Mouse (Mus musculus) adrenal gland, postnatal 14 days (tissue): ENCODE data around the gene Abcg4. TPM values are rescaled to one million over a fixed set of nuclear protein-coding genes. Genes with fewer than 3 reads are reported as not detected.
"Not testable (repeated sequence)": the region's sequence is repeated elsewhere in the genome, so short reads cannot be mapped to it uniquely, and the experiment has no call there.

Experiments
- DNase-seq: peaks from one replicate; pipeline ENCODE4 v3.0.0; 2021; ENCODE audit warnings: mixed read lengths
- long read RNA-seq, 2 experiments: library from polyadenylated mRNA; stranded (forward); transcript quantifications; one replicate each; pipeline ENCODE4 v2.0.0; 2021
- total RNA-seq: library from RNA; stranded (reverse); gene quantifications from 2 replicates; pipeline ENCODE4 v1.2.3, GENCODE M21; 2021

Abcg4 gene
- total RNA-seq, result 19.0 and 28.8 TPM in 2 replicates
- long read RNA-seq, experiment 1, transcript Abcg4-208 (15 exons, 3,999 nt), result major isoform, 7 of 16 reads
- long read RNA-seq, experiment 1, partial matches to known transcripts, result 2 of 16 reads
- long read RNA-seq, experiment 1, other reads (novel, unspliced or antisense), result 6 of 16 reads
- long read RNA-seq, experiment 2, transcript Abcg4-208 (15 exons, 3,999 nt), result major isoform, 8 of 11 reads
- long read RNA-seq, experiment 2, partial matches to known transcripts, result 0 of 11 reads
- long read RNA-seq, experiment 2, other reads (novel, unspliced or antisense), result 2 of 11 reads

DNA sequence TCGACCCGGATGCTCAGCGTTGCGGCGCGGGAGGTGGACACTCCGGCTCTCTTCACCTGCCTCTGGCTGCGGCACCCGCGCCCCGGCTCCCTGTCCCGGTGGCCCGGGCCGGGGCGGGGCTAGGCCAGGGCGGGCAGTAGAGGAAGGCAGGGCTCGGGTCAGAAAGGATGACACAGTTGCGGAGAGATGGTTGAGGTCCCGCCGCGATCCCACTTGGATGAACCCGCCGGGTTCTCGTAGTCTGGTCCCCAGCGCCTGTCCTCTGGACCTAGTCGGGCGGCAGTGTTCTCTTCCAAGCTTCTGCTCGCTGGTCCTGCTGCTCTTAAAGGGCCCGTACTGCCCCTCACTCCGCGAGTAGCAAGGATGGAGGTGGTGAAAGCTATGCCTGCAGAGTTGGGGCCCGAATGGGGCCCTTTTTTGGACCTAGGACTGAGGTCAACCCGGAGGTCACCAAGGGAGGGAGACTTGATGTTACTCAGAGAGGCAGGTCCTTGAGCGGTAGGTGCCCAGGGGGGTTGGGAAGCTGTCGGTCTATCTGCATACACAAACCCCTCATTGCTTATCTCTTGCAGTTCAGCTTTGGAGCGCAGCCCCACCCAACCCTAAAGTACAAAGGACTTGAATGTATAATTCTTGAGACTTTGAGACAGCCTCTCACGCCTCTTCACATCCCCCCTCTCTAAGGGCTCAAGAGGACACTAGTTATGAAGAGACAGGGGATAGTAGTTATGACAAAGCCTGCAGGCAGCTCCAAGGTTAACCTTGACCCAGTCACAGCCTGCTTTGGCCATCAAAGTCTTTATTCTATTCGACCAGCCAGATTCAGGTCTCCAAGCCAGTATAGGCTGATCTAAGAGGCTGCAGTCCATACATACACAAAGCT is at the start of gene Abcg4:
Gene Abcg4 (minus strand): TSS at position 540 of the 883 bp plus-strand sequence.
- DNase-seq, result peak; percentile 62

DNA sequence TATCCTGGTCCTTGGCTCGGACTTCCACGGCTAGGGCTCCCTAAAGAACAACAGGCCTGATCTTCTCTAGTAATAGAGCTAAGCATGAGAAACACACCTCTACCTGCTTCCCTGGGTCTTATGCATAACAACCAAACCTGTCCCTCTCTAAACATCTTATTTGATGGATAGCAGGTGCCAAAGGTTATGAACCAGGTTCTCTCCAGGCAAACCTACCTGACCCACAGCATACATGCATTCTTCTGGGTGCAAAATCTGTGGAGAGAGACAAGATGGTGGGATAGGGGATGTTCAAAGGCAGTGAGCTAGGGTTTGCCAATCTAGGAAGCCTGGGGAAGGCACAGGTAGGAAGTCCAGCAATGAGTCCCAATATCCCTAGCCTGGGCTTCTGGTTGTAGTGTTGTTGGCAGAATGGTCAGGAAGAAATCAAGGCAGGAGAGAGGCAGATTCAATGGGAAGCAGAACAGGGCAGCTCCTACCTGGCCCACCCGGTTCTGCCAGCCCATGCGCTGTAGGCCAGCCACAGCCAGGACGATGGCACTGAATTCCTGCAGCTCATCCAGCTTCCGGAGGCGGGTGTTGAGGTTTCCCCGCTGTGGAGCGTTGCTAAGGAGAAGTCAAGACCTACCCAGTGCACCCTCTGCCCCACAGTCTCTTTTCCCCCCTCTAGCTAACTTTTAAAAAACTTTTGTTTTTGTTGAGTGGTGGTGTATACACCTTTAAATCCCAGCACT is 49.2 kb upstream of the Abcg4 start:
- DNase-seq, result no peak

DNA sequence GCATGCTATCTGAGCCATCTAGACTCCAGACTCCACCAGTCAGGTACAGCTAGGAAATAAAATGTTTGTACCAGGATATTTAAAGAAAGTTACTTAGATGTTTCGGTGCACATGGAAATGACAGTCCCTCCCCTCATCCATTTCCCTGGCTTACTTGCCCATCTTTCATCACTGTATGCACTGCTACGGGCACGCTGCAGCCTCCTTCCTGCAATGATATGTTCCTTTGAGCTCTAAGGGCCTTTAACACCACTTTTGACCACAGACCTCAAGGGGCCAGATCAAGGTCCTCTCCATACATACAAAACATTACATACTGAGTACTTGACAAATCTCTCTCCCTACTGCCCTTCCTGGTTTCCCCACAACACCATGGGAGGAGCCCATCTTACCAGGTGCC is 48.5 kb upstream of the Abcg4 start:
- DNase-seq, result no peak

DNA sequence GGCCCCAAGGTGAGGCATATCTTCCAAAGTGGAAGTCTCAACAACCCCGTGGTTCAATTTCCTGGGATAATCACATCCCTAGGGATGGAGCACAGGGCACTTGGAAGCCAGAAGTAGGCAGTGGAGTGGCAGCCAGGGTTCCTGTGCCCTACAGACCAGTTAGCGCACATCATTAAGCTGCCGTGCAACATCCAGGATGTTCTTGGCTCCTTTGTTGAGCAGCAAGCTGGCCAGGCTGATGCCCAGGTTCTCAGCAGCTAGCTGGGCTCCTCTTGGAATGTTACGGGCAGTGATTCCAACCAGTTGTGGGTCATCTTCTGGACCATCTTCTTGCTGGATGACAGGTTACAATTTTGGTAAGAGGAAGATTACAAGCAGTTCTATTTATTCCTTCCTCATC is 48.1 kb upstream of the Abcg4 start:
- not testable (repeated sequence) for DNase-seq

DNA sequence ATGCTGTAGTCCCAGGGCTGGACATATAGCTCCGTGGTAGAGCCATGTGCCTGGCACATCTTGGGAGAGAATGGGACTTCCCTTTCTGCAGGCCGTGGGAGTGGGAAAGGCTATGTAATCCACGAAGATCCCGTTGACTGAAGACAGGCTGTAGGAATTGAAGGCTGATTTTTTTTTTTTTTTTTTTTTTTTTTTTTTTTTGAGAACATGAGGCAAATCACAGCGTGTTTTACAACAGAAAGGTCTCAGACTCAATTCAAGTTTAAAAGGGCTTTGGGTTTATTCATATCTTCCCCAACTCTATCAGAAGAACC is 47.6 kb upstream of the Abcg4 start:
- no peak for DNase-seq

DNA sequence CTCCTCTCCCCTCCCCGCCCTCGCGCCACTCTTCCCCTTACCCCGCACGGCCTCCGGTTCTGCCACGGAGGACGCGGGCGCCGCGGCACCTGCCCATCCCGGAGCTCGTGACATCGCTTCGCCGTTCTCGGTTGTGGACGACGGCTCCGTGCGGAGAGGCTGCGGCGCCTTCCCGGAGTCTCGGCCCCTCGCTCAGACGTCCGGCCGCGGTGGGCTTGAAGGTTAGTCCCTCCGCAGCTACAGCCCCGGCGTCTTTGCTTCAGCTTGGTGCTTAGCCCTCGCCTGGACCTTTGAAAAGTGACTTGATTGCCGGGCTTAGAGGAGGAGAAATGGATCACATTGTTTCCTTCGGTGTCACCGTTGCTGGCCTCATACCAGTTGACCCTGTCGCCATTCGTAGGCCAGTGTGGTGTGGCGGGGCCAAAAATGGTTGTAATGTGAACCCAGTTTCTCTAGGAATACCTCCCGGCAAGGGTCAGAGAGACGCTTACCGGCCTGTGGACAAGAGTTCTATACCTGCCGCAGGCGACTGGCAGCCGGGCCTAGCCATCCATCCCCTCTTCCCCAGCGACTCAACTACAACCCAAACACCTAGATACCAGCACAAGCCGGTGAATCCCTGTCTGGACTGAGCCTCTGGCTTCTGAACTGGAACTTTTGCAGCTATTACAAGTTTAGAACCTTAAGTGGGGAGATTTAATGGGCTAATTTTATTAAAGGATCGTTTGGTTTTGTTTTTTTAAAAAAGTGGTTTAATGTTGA is 47.1 kb upstream of the Abcg4 start:
- peak; percentile 59 for DNase-seq

DNA sequence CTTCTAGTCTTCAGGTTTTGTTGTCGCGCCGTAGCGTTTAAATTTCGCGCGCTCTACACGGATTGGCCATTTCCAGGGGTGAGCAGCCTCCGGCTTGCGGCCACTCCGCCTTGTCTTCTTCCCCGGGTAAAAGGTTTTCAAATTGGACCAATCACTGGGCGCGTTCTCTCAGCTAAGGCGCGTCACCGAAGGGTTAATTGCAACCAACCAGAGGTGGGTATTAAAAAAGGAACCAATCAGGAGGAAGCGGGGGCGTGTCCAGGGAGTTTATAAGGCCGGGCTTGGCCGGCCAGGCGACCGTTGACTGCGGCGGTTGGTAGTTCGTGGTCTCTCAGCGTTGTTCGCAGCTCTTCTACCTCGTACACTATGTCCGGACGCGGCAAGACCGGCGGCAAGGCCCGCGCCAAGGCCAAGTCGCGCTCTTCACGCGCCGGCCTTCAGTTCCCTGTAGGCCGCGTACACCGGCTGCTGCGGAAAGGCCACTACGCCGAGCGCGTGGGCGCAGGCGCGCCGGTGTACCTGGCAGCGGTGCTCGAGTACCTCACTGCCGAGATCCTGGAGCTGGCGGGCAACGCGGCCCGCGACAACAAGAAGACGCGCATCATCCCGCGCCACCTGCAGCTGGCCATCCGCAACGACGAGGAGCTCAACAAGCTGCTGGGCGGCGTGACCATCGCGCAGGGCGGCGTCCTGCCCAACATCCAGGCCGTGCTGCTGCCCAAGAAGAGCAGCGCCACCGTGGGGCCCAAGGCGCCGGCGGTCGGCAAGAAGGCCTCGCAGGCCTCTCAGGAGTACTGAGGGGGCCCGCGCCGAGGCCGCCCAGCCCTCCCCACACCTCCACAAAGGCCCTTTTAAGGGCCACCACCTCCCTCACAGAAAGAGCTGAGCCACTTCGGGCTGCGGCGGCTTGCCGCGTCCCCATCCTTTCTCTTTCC is 46.2 kb upstream of the Abcg4 start, which contains the start of gene H2afx:
Gene H2afx (plus strand): TSS at position 299 of the 935 bp plus-strand sequence.
- DNase-seq, result peak; percentile 99

DNA sequence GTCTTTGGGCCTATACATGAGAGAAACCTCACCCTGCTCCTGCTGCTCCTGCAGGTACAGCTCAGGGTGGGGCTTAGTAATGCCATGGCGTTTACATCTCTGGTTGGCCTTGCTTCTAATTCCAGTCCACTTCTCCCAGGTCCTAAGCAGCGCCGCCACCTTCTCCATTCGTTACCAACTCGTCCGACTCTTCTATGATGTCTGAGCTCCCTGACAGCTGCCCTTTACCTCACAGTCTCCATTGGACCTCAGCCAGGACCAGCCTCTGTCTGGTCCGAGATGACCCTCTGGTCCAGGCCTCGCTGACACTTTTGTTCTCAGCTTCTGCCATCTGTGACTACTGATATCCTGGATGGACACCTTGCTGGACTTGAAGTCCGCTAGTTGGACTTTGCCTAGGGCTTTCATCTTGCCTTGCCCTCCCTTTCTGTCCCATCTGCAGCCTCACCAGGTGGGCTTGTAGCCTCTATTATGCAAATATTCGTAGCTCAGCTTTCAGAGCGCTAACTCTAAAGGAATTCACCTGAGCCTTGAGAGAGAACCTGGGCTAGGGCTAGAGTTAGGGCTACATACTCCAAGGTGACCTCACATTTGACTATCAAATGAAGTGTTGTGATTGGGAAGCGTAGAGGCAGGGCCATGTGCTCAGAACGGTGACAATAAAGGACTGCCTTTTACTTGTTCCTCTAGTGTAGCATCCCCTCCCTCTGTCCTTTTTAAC is 44.7 kb upstream of the Abcg4 start:
- DNase-seq, result no peak

DNA sequence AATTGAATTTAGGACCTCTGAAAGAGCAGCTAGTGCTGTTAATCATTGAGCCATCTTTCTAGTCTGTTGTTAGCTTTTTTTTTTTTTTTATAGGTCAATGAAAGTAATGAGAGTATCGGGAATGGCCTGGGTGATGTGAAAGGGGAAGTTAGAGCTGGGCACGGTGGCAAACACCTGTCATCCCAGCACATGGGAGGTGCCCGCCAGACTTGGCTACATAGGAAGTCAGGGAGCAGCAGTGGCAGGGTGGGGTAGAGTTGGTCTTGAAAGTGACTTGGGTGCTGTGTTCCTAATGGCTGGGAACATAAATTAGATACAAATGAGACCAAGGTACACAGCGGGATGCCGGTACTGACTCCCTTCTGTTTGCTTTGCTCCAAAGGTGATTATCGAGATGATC is 42.3 kb upstream of the Abcg4 start:
- DNase-seq, result no peak

DNA sequence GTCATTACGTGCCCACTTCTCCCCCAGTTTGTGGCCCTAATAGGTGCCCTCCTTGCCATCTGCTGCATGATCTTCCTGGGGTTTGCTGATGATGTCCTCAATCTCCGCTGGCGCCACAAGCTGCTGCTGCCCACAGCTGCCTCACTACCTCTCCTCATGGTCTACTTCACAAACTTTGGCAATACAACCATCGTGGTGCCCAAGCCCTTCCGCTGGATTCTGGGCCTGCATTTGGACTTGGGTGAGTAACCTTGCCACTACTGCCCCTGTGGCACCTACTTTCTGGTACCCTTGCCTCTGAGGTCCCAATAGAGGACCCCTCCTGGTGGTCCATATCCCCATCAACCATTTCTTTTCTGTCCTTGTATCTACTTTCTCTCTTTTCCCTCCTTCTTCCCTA is 39.5 kb upstream of the Abcg4 start:
- DNase-seq, result no peak

DNA sequence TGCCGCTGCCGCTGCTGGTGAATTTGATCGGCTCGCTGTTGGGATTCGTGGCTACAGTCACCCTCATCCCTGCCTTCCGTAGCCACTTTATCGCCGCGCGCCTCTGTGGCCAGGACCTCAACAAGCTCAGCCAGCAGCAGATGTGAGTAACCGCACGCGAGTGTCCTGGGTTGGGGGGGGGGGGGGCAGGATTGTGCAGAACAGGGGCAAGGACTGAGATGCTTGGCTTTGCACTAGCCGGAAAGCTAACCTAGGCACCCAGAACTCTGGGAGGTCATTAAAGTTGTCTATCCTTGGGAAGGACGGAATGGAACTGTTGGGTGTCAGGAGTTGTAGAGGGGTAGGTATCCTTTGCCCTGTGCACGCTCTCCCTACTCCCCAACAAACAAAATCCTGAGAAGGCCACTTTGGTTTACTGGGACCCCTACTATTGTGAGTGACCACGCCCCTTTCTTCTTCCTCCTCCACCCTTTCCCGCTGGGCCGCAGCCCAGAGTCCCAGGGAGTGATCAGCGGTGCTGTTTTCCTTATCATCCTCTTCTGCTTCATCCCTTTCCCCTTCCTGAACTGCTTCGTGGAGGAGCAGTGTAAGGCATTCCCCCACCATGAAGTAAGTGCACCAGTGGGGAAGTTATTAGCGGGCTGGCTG is 38.8 kb upstream of the Abcg4 start:
- DNase-seq, result peak; percentile 42

DNA sequence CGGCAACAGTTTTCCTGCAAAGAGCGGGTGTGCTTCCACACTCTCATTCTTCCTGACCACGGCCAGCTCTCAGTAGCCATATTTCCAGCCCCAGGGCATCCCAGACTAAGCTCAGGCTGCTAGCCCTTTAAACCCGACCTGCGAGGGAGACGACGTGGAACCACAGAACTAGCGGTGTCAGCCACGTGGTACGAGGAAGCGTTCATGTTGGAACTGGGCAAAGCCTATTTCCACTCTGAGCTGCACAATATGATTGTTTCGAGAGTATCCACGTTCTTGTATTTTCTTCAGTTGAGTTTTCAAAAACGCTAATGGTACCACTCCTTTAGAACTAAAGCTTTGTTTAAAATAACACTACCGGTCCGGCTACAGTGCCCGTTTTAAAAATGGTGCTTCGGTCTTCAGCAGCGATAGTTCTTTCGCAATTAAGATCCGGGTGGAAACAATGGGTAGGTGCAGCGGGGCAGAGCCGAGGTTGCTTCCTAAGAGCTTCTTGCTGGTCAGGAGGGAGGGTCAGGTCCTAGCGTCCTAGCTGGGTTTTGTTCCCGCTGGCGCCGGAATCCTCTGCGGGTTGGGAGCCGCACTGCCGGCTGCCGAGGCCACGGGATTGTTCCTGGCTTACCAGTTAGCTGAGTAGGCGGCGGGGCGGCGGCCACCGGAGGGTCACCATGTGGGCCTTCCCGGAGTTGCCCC is 38.1 kb upstream of the Abcg4 start:
- DNase-seq, result peak; percentile 91

DNA sequence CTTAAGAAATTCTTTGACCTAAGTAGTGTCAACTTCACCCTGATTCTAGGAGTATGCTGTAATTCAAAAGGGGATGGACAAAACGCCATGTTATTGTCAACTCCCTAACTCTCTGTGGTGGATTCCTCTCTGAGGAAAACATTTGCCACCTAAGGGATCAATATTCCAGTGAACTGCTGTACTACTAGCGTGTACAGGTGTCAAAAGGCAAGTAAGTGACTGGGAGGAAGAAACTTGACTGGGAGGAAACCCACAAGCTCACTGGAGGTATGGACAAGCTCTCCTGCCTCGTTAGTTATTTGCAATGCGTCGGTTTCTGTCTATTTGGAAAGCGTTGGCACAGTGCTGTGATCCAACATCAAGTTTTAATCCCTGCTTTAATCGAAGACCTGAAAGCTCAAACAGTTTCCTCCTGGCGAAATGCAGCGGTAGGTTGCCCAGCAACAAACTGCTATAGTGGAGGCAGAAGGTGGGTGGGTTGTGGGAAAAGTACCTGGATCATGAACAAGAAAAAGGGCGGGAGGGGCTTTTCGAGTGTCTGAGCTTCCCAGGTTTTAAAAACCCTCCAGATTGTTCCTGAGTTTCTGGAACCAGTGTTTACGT is 37.5 kb upstream of the Abcg4 start, which contains the start of gene Dpagt1:
Gene Dpagt1 (plus strand): TSS at position 252 of the 603 bp plus-strand sequence.
- DNase-seq, result no peak

DNA sequence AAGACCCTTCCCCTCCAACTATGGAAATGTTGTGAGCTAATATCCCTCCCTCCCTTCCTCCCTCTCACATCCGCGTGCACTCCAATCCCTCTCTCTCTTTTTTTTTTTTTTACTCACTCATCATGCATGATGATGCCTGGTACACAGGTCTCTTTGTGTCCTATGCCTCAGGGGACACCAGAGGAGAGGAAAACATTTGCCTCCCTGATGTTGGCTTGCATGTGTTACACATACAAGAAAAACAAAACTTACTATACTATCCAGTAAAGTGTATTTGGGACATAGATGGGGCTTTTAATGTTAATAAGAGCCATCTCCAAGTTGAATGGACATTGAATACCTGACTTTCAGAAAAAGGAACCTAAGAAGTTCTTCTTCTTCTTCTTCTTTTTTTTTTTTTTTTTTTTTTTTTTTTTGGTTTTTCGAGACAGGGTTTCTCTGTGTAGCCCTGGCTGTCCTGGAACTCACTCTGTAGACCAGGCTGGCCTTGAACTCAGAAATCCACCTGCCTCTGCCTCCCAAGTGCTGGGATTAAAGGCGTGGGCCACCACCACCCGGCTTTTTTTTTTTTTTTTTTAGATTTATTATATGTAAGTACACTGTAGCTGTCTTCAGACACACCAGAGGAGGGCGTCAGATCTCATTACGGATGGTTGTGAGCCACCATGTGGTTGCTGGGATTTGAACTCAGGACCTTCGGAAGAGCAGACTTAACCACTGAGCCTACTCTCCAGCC is 36.8 kb upstream of the Abcg4 start:
- not testable (repeated sequence) for DNase-seq

DNA sequence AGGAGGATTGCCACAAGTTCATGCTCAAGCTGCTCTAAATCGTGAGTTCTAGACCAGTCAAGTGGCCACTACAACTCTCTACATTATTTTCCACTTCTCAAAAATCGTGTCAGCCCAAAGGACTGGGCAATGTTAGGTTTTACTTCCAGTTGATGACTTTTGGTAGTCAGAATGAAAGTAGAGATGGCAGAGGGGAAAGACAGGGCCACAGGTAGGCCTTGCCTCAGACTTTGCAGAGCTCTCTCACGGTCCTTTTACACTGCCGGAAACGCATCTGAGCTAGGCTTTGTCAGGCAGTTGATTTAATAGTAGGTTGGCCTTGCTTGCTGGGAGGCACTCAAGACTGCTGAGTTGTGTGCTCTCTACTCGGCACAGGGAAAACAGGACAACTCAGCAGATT is 35.7 kb upstream of the Abcg4 start:
- DNase-seq, result peak; percentile 62

DNA sequence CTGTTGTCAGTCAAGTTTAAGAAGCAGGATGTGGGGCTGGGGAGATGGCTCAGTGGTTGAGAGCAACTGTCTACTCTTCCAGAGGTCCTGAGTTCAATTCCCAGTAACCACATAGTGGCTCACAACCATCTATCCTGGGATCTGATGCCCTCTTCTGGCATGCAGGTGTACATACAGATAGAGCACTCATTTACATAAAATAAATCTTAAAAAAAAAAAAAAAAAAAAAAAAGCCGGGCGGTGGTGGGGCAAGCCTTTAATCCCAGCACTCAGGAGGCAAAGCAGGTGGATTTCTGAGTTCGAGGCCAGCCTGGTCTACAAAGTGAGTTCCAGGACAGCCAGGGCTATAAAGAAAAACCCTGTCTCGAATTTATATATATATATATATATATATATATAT is 35.2 kb upstream of the Abcg4 start:
- not testable (repeated sequence) for DNase-seq

DNA sequence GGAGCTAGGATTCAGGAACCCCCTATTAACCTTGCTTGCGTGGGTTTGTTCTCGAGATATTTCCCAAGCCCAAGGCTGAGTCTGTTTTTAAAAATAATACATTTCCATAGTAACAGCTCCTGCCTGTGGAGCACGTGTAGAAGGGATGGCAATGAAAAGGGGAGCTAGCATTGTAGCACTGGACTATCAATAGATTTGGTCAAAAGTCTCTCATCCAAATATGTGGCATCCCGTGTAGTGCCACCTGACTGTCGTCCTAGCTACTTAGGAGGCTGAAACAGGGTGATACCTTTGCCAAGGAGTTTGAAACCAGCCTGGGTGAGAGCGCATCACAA is 32.4 kb upstream of the Abcg4 start:
- no peak for DNase-seq
